Mouse (Mus musculus) kidney, postnatal 14 days (tissue): Measurements from ENCODE around the gene Nr5a1.

ENCODE experiments used
- DNase-seq: peaks from one replicate; pipeline ENCODE4 v3.0.0; 2022; ENCODE audit warnings: mixed read lengths

Nr5a1 gene

GRCm38 (mm10) chr2:38714324-38714723, at the start of gene Nr5a1:
TSS of gene Nr5a1 (minus strand) at chr2:38714542.
- no peak for DNase-seq

GRCm38 (mm10) chr2:38739847-38740246, 25.5 kb upstream of the Nr5a1 start:
- DNase-seq, result no peak

- DNase-seq, result peak; percentile 58
These were observed 25.1 kb upstream of the Nr5a1 start for GRCm38 (mm10) chr2:38739410-38739809.

GRCm38 (mm10) chr2:38738601-38739301, 24.4 kb upstream of the Nr5a1 start:
- DNase-seq, result no peak

- no peak for DNase-seq
These were observed 21.4 kb upstream of the Nr5a1 start for GRCm38 (mm10) chr2:38735740-38736139.

- DNase-seq, result no peak
These were observed 20.4 kb upstream of the Nr5a1 start for GRCm38 (mm10) chr2:38734721-38735120.

- DNase-seq, result no peak
These were observed 16.0 kb upstream of the Nr5a1 start for GRCm38 (mm10) chr2:38730331-38730827.

GRCm38 (mm10) chr2:38725427-38725826, 11.1 kb upstream of the Nr5a1 start:
- no peak for DNase-seq

GRCm38 (mm10) chr2:38723378-38723777, 9.0 kb upstream of the Nr5a1 start:
- no peak for DNase-seq

GRCm38 (mm10) chr2:38722076-38722475, 7.7 kb upstream of the Nr5a1 start:
- DNase-seq, result no peak

GRCm38 (mm10) chr2:38720661-38721060, 6.3 kb upstream of the Nr5a1 start:
- no peak for DNase-seq

GRCm38 (mm10) chr2:38719354-38719753, 5.0 kb upstream of the Nr5a1 start:
- no peak for DNase-seq

- no peak for DNase-seq
These were observed 4.3 kb upstream of the Nr5a1 start for GRCm38 (mm10) chr2:38718676-38719075.

- DNase-seq, result no peak
These were observed 3.1 kb upstream of the Nr5a1 start for GRCm38 (mm10) chr2:38717436-38717835.

- no peak for DNase-seq
These were observed 746 bp downstream of the Nr5a1 start for GRCm38 (mm10) chr2:38713596-38713995.

GRCm38 (mm10) chr2:38712769-38713125, 1.6 kb downstream of the Nr5a1 start:
- DNase-seq, result no peak

GRCm38 (mm10) chr2:38712076-38712768, 2.1 kb downstream of the Nr5a1 start:
- no peak for DNase-seq

- DNase-seq, result no peak
These were observed 2.9 kb downstream of the Nr5a1 start for GRCm38 (mm10) chr2:38711421-38711861.

- DNase-seq, result peak; percentile 28
These were observed 3.8 kb downstream of the Nr5a1 start for GRCm38 (mm10) chr2:38710304-38711241.

GRCm38 (mm10) chr2:38708907-38709688, 5.2 kb downstream of the Nr5a1 start:
- no peak for DNase-seq

- DNase-seq, result no peak
These were observed 7.7 kb downstream of the Nr5a1 start for GRCm38 (mm10) chr2:38706661-38707060.

- DNase-seq, result no peak
These were observed 9.3 kb downstream of the Nr5a1 start for GRCm38 (mm10) chr2:38705036-38705435.
